Mouse (Mus musculus) embryonic facial prominence, embryonic 15.5 days (tissue): ENCODE measurements around the gene Hoxb7. TPM values are rescaled to one million over a fixed set of nuclear protein-coding genes. Genes with fewer than 3 reads are reported as not detected.

Experiments
- ATAC-seq: fragments of 200-750 bp; cut with Nextera tagmentation; 2 replicates; pipeline ENCODE4 v1.8.0; 2017; ENCODE audit warnings: low read depth, moderate TSS enrichment; ENCODE audit not compliant: insufficient number of reproducible peaks, low FRiP score, low TSS enrichment
- H3K27ac ChIP-seq: fragments of 300-500 bp; sonication (generic); replicated peaks from 2 replicates; pipeline ENCODE4 v1.5.1; 2015; ENCODE audit warnings: mild to moderate bottlenecking, inconsistent platforms
- H3K27me3 ChIP-seq: fragments of 300-500 bp; sonication (generic); 2 replicates; pipeline ENCODE4 v1.6.1; 2015; ENCODE audit warnings: inconsistent platforms
- H3K36me3 ChIP-seq: fragments of 300-500 bp; sonication (generic); 2 replicates; pipeline ENCODE4 v1.6.1; 2015; ENCODE audit warnings: mild to moderate bottlenecking, inconsistent platforms
- H3K4me1 ChIP-seq: fragments of 300-500 bp; sonication (generic); 2 replicates; pipeline ENCODE4 v1.6.1; 2015; ENCODE audit warnings: inconsistent platforms
- H3K4me2 ChIP-seq: fragments of 300-500 bp; sonication (generic); replicated peaks from 2 replicates; pipeline ENCODE4 v1.6.1; 2015; ENCODE audit warnings: mild to moderate bottlenecking, inconsistent platforms
- H3K4me3 ChIP-seq: fragments of 300-500 bp; sonication (generic); replicated peaks from 2 replicates; pipeline ENCODE4 v1.5.1; 2015; ENCODE audit warnings: mild to moderate bottlenecking, inconsistent platforms
- H3K9ac ChIP-seq: fragments of 300-500 bp; sonication (generic); 2 replicates; pipeline ENCODE4 v1.6.1; 2015; ENCODE audit warnings: inconsistent platforms
- H3K9me3 ChIP-seq: fragments of 300-500 bp; sonication (generic); replicated peaks from 2 replicates; pipeline ENCODE4 v1.6.1; 2016; ENCODE audit warnings: inconsistent platforms
- WGBS: fragments of 180-500 bp; shearing (Covaris S2); methylation state at CpG from one replicate; pipeline ENCODE4 v1.1.7; 2015; 5-methylcytosine and 5-hydroxymethylcytosine counted together
- polyA plus RNA-seq: library from polyadenylated mRNA; unstranded; fragments of >200 nt; fragmentation: Nextera tagmentation; extraction: Ambion mirVana; gene quantifications from 2 replicates; pipeline ENCODE4 v1.2.1, GENCODE M21; 2015

Gene Hoxb7
- polyA plus RNA-seq, 1 experiment from 2014 or later, result not detected

DNA sequence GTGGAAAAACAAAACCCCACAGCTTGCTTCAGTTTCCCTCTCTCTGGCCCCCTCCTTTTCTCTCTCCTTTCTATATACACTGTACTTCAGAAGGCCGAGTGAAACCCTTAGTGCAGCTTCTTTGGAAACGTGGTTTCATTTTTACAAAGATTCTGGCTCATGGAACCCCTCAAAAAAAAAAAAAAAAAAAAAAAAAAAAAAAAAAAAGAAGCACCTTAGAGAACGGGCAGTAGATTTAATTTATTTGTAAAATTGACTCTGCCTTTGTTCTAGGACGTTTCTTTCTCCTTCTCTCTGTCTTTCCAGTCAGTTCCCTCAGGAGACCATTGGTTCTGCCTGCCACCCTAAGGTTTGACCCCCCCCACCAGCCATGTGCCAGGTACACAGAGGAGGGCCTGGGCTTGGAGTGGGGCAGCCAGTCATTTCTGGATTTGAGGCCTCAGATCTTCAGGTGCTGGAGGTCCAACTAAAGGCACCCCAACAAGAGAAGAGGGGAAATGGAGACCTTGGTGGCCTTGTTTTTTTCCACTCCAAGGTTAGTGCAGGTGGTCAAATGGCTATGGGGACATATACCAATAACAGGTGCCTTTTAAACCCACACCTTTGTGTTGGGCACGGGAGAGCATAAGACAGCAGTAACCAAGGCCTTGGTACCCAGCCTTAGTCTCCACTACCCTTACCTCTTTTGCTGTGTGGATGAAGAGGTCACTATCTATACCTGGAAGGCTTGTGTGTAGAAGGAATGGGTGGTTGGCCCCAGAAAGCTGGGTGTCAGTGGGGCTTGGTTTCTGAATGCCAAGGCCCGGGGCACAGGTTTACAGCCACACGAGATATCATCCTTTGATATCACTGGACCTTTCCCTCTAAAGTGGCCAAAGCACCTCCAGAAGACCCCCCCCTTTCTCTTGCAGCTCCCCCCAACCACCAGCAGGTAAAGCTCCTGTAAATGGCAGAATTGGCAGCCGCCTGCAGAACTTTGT lies 5.7 kb upstream of the Hoxb7 start:
- Histone ChIP-seq H3K4me2 (no peak overlapping the region), H3K27me3 (peaks cover 99% of the 10 kb centered on the region), H3K36me3 (no peaks in the 10 kb centered on the region), H3K9ac (no peak overlapping the region), H3K4me3 (no peak overlapping the region), H3K4me1 (peaks cover 20% of the 10 kb centered on the region), H3K9me3 (no peaks in the 10 kb centered on the region), H3K27ac (no peak overlapping the region)
- WGBS, result 7% methylated on average over 8 of the region's 8 CpGs
- no peak for ATAC-seq

DNA sequence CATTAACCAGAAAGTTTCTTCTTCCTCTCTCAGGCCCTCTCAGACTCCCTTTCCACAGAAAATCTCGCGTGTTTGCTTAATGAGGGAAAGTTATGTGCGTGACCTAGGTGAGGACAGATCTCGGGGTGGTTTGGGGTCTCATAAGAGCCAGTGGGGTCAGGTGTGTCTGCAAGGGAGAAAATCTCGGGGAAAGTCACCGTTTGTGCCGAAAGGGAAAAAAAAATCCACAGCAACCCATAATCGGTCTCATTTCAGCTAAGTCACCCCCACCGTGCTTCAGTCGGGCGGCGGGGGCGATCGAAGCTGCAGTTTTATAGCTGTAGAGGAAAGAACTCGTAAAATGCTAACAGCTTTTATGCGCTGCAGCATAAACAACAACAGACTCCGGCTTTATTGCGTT lies 5.0 kb upstream of the Hoxb7 start:
- H3K27ac ChIP-seq, result no peak overlapping the region
- peaks cover 99% of the 10 kb centered on the region for H3K27me3 ChIP-seq
- WGBS, result 6% methylated on average over 18 of the region's 18 CpGs
- peaks cover 20% of the 10 kb centered on the region for H3K4me1 ChIP-seq
- no peak overlapping the region for H3K9ac ChIP-seq
- H3K4me3 ChIP-seq, result no peak overlapping the region
- ATAC-seq, result no peak
- H3K36me3 ChIP-seq, result no peaks in the 10 kb centered on the region
- no peaks in the 10 kb centered on the region for H3K9me3 ChIP-seq
- H3K4me2 ChIP-seq, result no peak overlapping the region

DNA sequence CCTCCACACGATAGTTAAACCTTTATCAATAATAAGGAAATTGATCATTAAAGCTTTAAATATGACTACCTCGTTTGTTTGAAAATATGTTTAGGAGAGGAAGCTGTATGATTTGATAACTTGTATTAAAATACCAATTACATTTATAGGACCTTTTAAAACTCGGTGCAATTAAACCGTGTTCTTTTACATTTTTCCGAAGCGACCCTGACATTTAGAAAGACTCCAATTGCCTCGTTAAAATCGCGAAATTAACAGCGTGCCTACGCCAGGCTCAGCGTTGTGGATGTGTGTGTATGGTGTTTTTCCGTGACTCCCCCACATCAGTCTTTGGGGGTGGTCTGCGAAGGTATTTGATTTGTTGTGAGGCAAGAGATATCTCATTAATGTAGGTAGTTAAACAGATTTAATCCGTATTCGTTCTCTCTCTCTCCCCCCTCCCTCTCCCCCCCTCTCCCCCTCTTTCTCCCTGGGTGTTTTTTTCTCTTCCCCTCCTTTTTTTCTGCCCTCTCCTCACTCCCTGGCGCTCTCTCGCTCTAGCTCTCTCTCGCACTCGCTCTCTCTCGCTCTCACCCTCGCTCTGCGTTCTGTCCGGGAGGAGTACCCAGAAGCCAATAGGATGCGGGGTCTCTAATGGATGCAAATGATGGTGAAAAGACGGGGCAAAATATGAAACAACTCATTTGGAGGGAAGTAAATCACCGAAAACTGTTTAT lies 4.4 kb upstream of the Hoxb7 start, which contains the start of gene Hoxb8:
TSS of gene Hoxb8 (plus strand) at position 51 of the 716 bp plus-strand sequence.
- H3K4me2 ChIP-seq, result no peak within 1 kb of the TSS
- H3K4me3 ChIP-seq, result no peak within 1 kb of the TSS
- H3K9ac ChIP-seq, result no peak within 1 kb of the TSS
- no peaks in the 10 kb centered on the region for H3K36me3 ChIP-seq
- H3K9me3 ChIP-seq, result no peaks in the 10 kb centered on the region
- peaks cover 20% of the 10 kb centered on the region for H3K4me1 ChIP-seq
- ATAC-seq, result no peak
- WGBS, result under 1% methylated on average over 27 of the region's 27 CpGs
- peaks cover 99% of the 10 kb centered on the region for H3K27me3 ChIP-seq
- no peak within 1 kb of the TSS for H3K27ac ChIP-seq

DNA sequence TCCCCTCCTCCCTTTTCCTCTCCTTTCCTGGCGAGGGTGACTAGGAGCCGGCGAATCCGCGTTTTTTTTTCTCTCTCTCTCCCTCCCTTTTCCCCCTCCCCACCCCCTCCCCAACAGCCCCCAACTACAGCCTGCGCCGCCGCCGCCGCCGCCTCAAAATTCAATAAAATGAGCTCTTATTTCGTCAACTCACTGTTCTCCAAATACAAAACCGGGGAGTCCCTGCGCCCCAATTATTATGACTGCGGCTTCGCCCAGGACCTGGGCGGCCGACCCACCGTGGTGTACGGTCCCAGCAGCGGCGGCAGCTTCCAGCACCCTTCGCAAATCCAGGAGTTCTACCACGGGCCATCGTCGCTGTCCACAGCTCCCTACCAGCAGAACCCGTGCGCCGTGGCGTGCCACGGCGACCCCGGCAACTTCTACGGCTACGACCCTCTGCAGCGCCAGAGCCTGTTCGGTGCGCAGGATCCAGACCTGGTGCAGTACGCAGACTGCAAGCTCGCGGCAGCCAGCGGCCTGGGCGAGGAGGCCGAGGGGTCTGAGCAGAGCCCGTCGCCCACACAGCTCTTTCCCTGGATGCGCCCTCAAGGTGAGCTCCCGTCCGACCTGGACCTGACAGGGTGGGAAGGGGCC lies 3.5 kb upstream of the Hoxb7 start:
- H3K27ac ChIP-seq, result no peak overlapping the region
- H3K9ac ChIP-seq, result no peak overlapping the region
- H3K4me3 ChIP-seq, result no peak overlapping the region
- WGBS, result 1% methylated on average over 49 of the region's 49 CpGs
- no peak overlapping the region for H3K4me2 ChIP-seq
- no peaks in the 10 kb centered on the region for H3K9me3 ChIP-seq
- peaks cover 99% of the 10 kb centered on the region for H3K27me3 ChIP-seq
- no peak for ATAC-seq
- peaks cover 20% of the 10 kb centered on the region for H3K4me1 ChIP-seq
- H3K36me3 ChIP-seq, result no peaks in the 10 kb centered on the region

DNA sequence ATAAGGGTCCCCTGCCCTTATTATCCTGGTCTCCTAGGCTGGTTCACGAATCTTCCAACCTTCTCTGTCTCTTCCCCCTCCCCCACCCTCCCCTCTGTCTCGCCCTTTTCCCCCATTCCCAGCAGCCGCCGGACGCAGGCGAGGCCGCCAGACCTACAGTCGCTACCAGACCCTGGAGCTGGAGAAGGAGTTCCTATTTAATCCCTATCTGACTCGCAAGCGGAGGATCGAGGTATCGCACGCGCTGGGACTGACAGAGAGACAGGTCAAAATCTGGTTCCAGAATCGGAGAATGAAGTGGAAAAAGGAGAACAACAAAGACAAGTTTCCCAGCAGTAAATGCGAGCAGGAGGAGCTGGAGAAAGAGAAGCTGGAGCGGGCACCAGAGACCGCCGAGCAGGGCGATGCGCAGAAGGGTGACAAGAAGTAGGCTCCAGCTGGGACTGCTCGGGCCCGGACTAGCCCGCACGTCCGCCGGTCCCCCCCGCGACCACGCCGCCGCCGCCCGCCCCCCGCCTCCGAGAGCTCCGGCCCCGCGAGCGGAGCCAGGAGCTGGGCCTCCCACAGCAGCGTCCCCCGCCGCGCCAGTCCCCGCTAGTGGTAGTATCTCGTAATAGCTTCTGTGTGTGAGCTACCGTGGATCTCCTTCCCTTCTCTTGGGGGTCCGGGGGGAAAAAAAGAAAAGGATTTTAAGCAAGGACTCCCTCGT lies 2.2 kb upstream of the Hoxb7 start:
- Histone ChIP-seq H3K4me2 (peak overlapping the region; percentile 44), H3K9me3 (no peaks in the 10 kb centered on the region), H3K36me3 (no peaks in the 10 kb centered on the region), H3K4me3 (peak overlapping the region; percentile 27), H3K27ac (no peak overlapping the region), H3K27me3 (peaks cover 99% of the 10 kb centered on the region), H3K9ac (no peak overlapping the region), H3K4me1 (peaks cover 20% of the 10 kb centered on the region)
- under 1% methylated on average over 47 of the region's 49 CpGs for WGBS
- ATAC-seq, result 0 out of 2 replicates have a peak, but pooled peaks have one; percentile 39

DNA sequence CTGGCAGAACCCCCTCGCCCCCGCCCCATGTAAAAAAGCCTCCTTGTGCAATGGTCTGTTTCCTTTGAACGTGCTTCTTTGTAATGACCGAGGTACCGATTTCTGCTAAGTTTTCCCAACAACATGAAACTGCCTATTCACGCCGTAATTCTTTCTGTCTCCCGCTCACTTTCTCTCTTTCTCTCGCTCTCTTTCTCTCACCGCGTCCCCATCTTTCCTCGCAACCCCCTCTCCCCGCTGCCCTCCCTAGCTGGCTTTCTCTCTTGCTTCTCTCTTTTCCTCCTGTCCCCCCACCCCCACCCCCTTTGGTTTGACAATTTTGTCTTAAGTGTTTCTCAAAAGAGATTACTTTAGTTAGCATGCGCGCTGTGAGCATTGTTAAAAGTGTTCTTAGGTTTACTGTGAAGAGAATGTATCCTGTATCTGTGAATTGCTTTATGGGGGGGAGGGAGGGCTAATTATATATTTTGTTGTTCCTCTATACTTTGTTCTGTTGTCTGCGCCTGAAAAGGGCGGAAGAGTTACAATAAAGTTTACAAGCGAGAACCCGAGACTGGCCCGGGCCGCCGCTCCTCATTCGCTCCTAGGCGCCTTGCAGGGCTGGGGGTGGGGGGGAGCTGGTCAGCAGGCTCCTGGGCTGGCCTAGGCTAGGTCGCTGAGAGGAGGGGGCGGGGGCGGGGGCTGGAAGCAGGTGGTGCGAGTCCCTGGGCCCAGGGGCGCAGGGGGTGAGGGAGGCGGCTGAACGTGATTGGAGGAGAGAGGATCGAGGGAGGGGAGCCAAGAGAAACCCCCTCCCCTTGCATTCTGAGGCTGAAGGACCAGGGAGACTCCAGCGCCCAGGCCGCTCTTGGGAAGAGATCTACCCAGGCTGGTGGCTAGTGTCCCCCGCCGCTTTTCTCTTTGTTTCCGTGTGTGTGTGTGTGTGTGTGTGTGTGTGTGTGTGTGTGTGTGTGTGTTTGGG lies 1.4 kb upstream of the Hoxb7 start:
- peak overlapping the region; percentile 44; the same call in 1 of the 2 replicates for H3K4me2 ChIP-seq
- H3K4me1 ChIP-seq, result peaks cover 20% of the 10 kb centered on the region
- no peak overlapping the region for H3K9ac ChIP-seq
- no peaks in the 10 kb centered on the region for H3K9me3 ChIP-seq
- peak overlapping the region; percentile 27 for H3K4me3 ChIP-seq
- 2% methylated on average over 33 of the region's 37 CpGs for WGBS
- peaks cover 99% of the 10 kb centered on the region for H3K27me3 ChIP-seq
- no peaks in the 10 kb centered on the region for H3K36me3 ChIP-seq
- no peak overlapping the region for H3K27ac ChIP-seq
- no peak for ATAC-seq

DNA sequence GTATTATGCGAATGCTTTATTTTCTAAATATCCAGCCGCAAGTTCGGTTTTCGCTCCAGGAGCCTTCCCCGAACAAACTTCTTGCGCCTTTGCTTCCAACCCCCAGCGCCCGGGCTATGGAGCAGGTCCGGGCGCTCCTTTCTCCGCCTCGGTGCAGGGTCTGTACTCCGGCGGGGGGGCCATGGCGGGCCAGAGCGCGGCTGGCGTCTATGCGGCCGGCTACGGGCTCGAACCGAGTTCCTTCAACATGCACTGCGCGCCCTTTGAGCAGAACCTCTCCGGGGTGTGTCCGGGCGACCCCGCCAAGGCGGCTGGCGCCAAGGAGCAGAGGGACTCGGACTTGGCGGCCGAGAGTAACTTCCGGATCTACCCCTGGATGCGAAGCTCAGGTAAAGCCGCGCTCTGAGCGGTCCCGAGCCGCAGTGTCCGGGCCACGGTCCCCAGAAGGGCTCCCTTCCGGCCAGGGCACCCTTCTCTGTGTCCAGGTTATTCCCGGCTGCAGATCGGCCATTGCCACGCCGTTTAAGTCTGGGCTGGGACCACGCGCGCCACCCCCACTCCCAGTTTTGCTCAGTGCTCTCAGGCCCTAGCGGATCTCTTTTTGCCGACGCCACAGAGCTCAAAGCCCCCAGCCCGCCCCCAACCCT lies 439 bp downstream of the Hoxb7 start:
- WGBS, result 1% methylated on average over 55 of the region's 55 CpGs
- H3K36me3 ChIP-seq, result no peaks in the 10 kb centered on the region
- H3K9me3 ChIP-seq, result no peaks in the 10 kb centered on the region
- H3K4me2 ChIP-seq, result no peak overlapping the region
- H3K27ac ChIP-seq, result no peak overlapping the region
- H3K4me1 ChIP-seq, result peaks cover 20% of the 10 kb centered on the region
- peaks cover 99% of the 10 kb centered on the region for H3K27me3 ChIP-seq
- 0 out of 2 replicates have a peak overlapping the region, but pooled peaks have one; percentile 8 for H3K4me3 ChIP-seq
- no peak overlapping the region for H3K9ac ChIP-seq
- ATAC-seq, result no peak

DNA sequence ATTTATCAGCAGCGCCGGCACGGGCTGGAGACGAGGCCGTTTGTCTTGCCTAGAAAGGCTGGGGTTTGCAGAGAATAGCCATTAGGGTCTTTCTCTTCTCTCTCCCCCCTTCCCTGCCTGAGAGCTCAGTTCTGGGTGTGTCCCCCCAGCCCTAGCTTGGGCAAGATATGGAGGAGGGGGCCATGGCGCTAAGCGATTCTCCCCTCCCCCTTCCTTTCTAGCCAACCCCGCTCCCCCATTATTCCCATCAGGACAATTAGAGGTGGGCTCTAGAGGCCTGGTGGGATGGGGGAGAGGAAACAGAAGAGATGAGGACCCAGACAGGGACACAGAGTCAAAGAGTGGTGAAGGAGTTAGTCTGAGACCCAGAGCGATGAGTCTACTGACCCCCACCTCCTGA lies 988 bp downstream of the Hoxb7 start:
- under 1% methylated on average over 9 of the region's 9 CpGs for WGBS
- no peak for ATAC-seq
- Histone ChIP-seq H3K9ac (no peak overlapping the region), H3K27ac (no peak overlapping the region), H3K36me3 (no peaks in the 10 kb centered on the region), H3K27me3 (peaks cover 99% of the 10 kb centered on the region), H3K9me3 (no peaks in the 10 kb centered on the region), H3K4me2 (no peak overlapping the region), H3K4me1 (peaks cover 20% of the 10 kb centered on the region), H3K4me3 (no peak overlapping the region)

DNA sequence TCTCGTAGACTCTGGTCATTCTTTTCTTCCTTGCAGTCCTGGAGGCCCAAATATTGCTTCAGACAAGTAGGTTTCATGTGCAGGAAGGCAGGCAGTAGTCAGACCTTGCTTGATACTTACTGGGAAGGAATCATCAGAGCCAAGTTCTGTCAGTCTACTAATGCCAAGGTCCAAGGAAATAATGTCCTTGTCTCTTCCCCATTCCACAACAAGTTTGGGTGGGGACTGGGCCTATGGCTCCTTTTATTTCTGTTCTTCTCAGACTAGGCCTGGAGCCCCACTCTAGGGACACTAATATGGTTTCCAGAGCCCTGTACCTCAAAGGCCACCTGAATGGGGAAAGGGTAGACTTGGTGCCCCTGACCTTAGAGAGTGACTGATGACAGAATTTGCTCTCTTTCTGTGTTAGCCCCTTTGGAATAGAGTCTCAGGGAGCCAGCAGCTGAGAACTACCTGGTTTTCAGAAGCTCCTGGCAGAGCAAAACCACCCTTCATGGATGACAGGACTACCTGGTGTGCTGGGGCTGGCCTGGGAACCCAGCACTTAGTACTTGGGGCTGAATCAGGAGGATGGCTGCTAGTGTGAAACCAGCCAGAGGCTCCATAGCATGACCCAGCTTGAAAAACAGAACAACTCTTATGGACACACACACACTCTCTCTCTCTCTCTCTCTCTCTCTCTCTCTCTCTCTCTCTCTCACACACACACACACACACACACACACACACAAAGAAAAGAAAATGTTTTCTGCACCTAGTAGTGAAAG lies 2.2 kb downstream of the Hoxb7 start:
- H3K4me3 ChIP-seq, result no peak overlapping the region
- 6% methylated on average over 1 of the region's 1 CpGs for WGBS

More for the DNA sequence above, 2.2 kb downstream of the Hoxb7 start:
- Histone ChIP-seq H3K4me1 (peaks cover 14% of the 10 kb centered on the region), H3K36me3 (no peaks in the 10 kb centered on the region), H3K4me2 (no peak overlapping the region), H3K9me3 (no peaks in the 10 kb centered on the region), H3K27ac (no peak overlapping the region), H3K27me3 (peaks cover 99% of the 10 kb centered on the region), H3K9ac (no peak overlapping the region)
- no peak for ATAC-seq
